ENCODE assay signal across 7 mouse cellular contexts in genomic region chr14:25547882-25548281, GRCm38 (mm10).
A peak's percentile ranks its signal among the peaks of the same experiment; 100 is the strongest.
DNase-seq lines count a peak whose midpoint lies in the region; ATAC-seq lines count a peak whose summit lies in the region.

No protein-coding gene starts in this region.

- intact Hi-C loops in gastrocnemius, postnatal 14 days (cut with DNase I; ENCODE audit: low total_unique reads), result no loop called here

- H3K9ac ChIP-seq in kidney, embryonic 15.5 days, result no peak overlapping the region
- H3K9ac ChIP-seq in embryonic facial prominence, embryonic 13.5 days, result no peak overlapping the region
- H3K9ac ChIP-seq in forebrain, embryonic 15.5 days (replicated peaks), result no peak overlapping the region

- no peak overlapping the region for H3K4me3 ChIP-seq in kidney, embryonic 15.5 days (replicated peaks)
- no peak overlapping the region for H3K4me3 ChIP-seq in embryonic facial prominence, embryonic 13.5 days
- H3K4me3 ChIP-seq in forebrain, embryonic 15.5 days, result no peak overlapping the region

- H3K4me1 ChIP-seq in kidney, embryonic 15.5 days, result peaks cover 68% of the 10 kb centered on the region
- peaks cover 73% of the 10 kb centered on the region for H3K4me1 ChIP-seq in embryonic facial prominence, embryonic 13.5 days
- H3K4me1 ChIP-seq in forebrain, embryonic 15.5 days, result peaks cover 54% of the 10 kb centered on the region

- no peaks in the 10 kb centered on the region for H3K9me3 ChIP-seq in kidney, embryonic 15.5 days (replicated peaks)
- no peaks in the 10 kb centered on the region for H3K9me3 ChIP-seq in embryonic facial prominence, embryonic 13.5 days
- no peaks in the 10 kb centered on the region for H3K9me3 ChIP-seq in forebrain, embryonic 15.5 days

- H3K36me3 ChIP-seq in kidney, embryonic 15.5 days, result peaks cover 32% of the 10 kb centered on the region
- H3K36me3 ChIP-seq in embryonic facial prominence, embryonic 13.5 days, result peaks cover 38% of the 10 kb centered on the region
- H3K36me3 ChIP-seq in forebrain, embryonic 15.5 days, result peaks cover 3% of the 10 kb centered on the region; the same call in 1 of the 2 replicates

- H3K4me2 ChIP-seq in kidney, embryonic 15.5 days, result no peak overlapping the region
- H3K4me2 ChIP-seq in embryonic facial prominence, embryonic 13.5 days, result no peak overlapping the region
- no peak overlapping the region for H3K4me2 ChIP-seq in forebrain, embryonic 15.5 days (replicated peaks)

- H3K27me3 ChIP-seq in kidney, embryonic 15.5 days, result no peaks in the 10 kb centered on the region
- no peaks in the 10 kb centered on the region for H3K27me3 ChIP-seq in embryonic facial prominence, embryonic 13.5 days
- H3K27me3 ChIP-seq in forebrain, embryonic 15.5 days, result no peaks in the 10 kb centered on the region

- ATAC-seq in kidney, embryonic 15.5 days (replicated peaks; ENCODE audit: low FRiP score), result no peak
- ATAC-seq in embryonic facial prominence, embryonic 13.5 days (ENCODE audit: insufficient number of reproducible peaks, insufficient read depth, low FRiP score, low TSS enrichment, low read depth), result no peak
- no peak for ATAC-seq in forebrain, embryonic 15.5 days (replicated peaks)
- peak; percentile 62; the same call in 1 of the 2 replicates for ATAC-seq in megakaryocyte, adult 5-6 weeks (ENCODE audit: poor library complexity, severe bottlenecking)

- 43% methylated on average over 9 of the region's 9 CpGs for WGBS in kidney, embryonic 15.5 days
- 70% methylated on average over 9 of the region's 9 CpGs for WGBS in embryonic facial prominence, embryonic 13.5 days
- WGBS in forebrain, embryonic 15.5 days, result 73% methylated on average over 9 of the region's 9 CpGs

- no peak for DNase-seq in kidney, adult 8-10 months
- no peak for DNase-seq in urinary bladder, adult 18-20 months (ENCODE audit: low spot score in 2 of 2)
- no peak for DNase-seq in gastrocnemius, postnatal 14 days

- H3K27ac ChIP-seq in kidney, embryonic 15.5 days, result peak overlapping the region; percentile 81
- H3K27ac ChIP-seq in embryonic facial prominence, embryonic 13.5 days, result peak overlapping the region; percentile 71
- H3K27ac ChIP-seq in forebrain, embryonic 15.5 days (replicated peaks), result peak overlapping the region; percentile 84
